Mouse (Mus musculus): ENCODE data around the gene Ptpdc1. TPM values are rescaled to one million over a fixed set of nuclear protein-coding genes. Genes with fewer than 3 reads are reported as not detected.

The Ptpdc1 gene
- total and polyA plus RNA-seq, 3 experiments = not detected

- TF ChIP-seq POLR2A (IDR thresholded peaks at IDR 0.05; ENCODE audit: low read depth, low read length) (no peak), ZMIZ1 (IDR thresholded peaks at IDR 0.05; ENCODE audit: low read depth, low read length) (no peak), SIN3A (IDR thresholded peaks at IDR 0.05; ENCODE audit: low read length) (no peak), USF1 (IDR thresholded peaks at IDR 0.05; ENCODE audit: low read depth, low read length) (no peak), MAX (IDR thresholded peaks at IDR 0.05; ENCODE audit: low read length) (no peak), ZC3H11A (IDR thresholded peaks at IDR 0.05; ENCODE audit: low read depth, low read length) (no peak), SMC3 (IDR thresholded peaks at IDR 0.05; ENCODE audit: low read depth, low read length) (no peak)
- in situ Hi-C loops (cut with MboI; ENCODE audit: low pct_ligation_motif_present, low pct_unique_long_range_greater_than_20kb, low sequenced_read_pairs) = loop anchor here (10.0 kb wide), 1 partner anchor 47 kb away; no protein-coding TSS in a partner anchor
- DNase-seq (ENCODE audit: extremely low read depth) = no peak
- Histone ChIP-seq H3K9ac (ENCODE audit: insufficient read depth, low read depth) (no peak overlapping the region), H3K27ac (ENCODE audit: insufficient read depth, low read depth) (no peak overlapping the region), H3K4me1 (ENCODE audit: control insufficient read depth in 1 of 2, insufficient read depth in 2 of 2) (no peaks in the 10 kb centered on the region), H3K36me3 (replicated peaks in 1 of 2; ENCODE audit: control insufficient read depth in 1 of 2, insufficient read depth in 1 of 2, low read length in 1 of 2) (no peaks in the 10 kb centered on the region), H3K79me2 (replicated peaks; ENCODE audit: control insufficient read depth, extremely low read depth, insufficient read depth, poor library complexity, severe bottlenecking) (no peaks in the 10 kb centered on the region), H3K27me3 (replicated peaks) (no peaks in the 10 kb centered on the region), H3K4me3 (replicated peaks in 1 of 3; ENCODE audit: low read depth in 2 of 3, low read length in 2 of 3, poor library complexity in 1 of 3) (no peak overlapping the region), H3K9me3 (replicated peaks; ENCODE audit: low read length) (no peaks in the 10 kb centered on the region), H3K4me2 (ENCODE audit: insufficient read depth, low read depth, poor library complexity, severe bottlenecking) (no peak overlapping the region)
- dilution Hi-C loops (cut with MboI; ENCODE audit: extremely low pct_ligation_motif_present, extremely low pct_unique_long_range_greater_than_20kb, low sequenced_read_pairs) = no loop called here
These were observed 6.2 kb upstream of the Ptpdc1 start for GRCm38 (mm10) chr13:48631691-48632090.

GRCm38 (mm10) chr13:48624968-48625398 is 481 bp downstream of the Ptpdc1 start:
- no peaks in the 10 kb centered on the region for H3K79me2 ChIP-seq (replicated peaks; ENCODE audit: control insufficient read depth, extremely low read depth, insufficient read depth, poor library complexity, severe bottlenecking)
- H3K4me1 ChIP-seq (ENCODE audit: control insufficient read depth in 1 of 2, insufficient read depth in 2 of 2) = no peaks in the 10 kb centered on the region
- no peak for DNase-seq (ENCODE audit: extremely low read depth)
- H3K9me3 ChIP-seq (replicated peaks; ENCODE audit: low read length) = peaks cover 6% of the 10 kb centered on the region
- no peak overlapping the region for H3K4me3 ChIP-seq (replicated peaks in 1 of 3; ENCODE audit: low read depth in 2 of 3, low read length in 2 of 3, poor library complexity in 1 of 3)
- dilution Hi-C loops (cut with MboI; ENCODE audit: extremely low pct_ligation_motif_present, extremely low pct_unique_long_range_greater_than_20kb, low sequenced_read_pairs) (no loop called here), in situ Hi-C loops (cut with MboI; ENCODE audit: low pct_ligation_motif_present, low pct_unique_long_range_greater_than_20kb, low sequenced_read_pairs) (no loop called here)
- no peak overlapping the region for H3K9ac ChIP-seq (ENCODE audit: insufficient read depth, low read depth)
- H3K27me3 ChIP-seq (replicated peaks) = no peaks in the 10 kb centered on the region
- H3K4me2 ChIP-seq (ENCODE audit: insufficient read depth, low read depth, poor library complexity, severe bottlenecking) = no peak overlapping the region
- no peak for TF ChIP-seq USF1 (IDR thresholded peaks at IDR 0.05; ENCODE audit: low read depth, low read length)
- no peak for TF ChIP-seq ZNF384 (IDR thresholded peaks at IDR 0.05; ENCODE audit: low read depth, low read length)
- no peak for TF ChIP-seq ELF1 (IDR thresholded peaks at IDR 0.05; ENCODE audit: low read depth, low read length)
- TF ChIP-seq TCF12 (IDR thresholded peaks at IDR 0.05; ENCODE audit: low read depth, low read length) = no peak
- no peak for TF ChIP-seq NRF1 (IDR thresholded peaks at IDR 0.05; ENCODE audit: low read depth, low read length)
- TF ChIP-seq ETS1 (conservative IDR thresholded peaks at IDR 0.05; ENCODE audit: low read depth, low read length) = no peak
- H3K36me3 ChIP-seq (replicated peaks in 1 of 2; ENCODE audit: control insufficient read depth in 1 of 2, insufficient read depth in 1 of 2, low read length in 1 of 2) = no peaks in the 10 kb centered on the region
- H3K27ac ChIP-seq (ENCODE audit: insufficient read depth, low read depth) = no peak overlapping the region

DNA sequence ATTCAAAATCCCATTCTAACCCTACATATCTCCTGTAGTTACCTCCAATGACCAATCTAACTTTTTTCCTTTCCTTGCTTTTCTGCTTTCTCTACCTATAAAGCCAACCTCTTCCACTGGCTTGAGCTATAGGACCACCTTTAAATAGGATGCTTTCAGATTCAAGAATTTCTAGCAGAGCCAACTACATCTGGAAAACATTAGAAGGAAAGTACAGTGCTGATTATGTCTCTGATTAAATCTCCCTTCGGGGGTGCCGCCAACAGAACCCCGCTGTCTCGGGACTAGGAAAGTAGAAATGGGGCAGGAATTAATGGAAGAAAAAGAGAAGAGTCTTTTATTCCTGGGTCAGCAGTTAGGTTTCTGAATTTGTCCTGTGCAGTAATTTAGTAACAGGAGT is 6.6 kb downstream of the Ptpdc1 start:
- Histone ChIP-seq H3K79me2 (replicated peaks; ENCODE audit: control insufficient read depth, extremely low read depth, insufficient read depth, poor library complexity, severe bottlenecking) (no peaks in the 10 kb centered on the region), H3K9ac (ENCODE audit: insufficient read depth, low read depth) (no peak overlapping the region), H3K9me3 (replicated peaks; ENCODE audit: low read length) (peaks cover 15% of the 10 kb centered on the region), H3K4me3 (replicated peaks in 1 of 3; ENCODE audit: low read depth in 2 of 3, low read length in 2 of 3, poor library complexity in 1 of 3) (no peak overlapping the region), H3K36me3 (replicated peaks in 1 of 2; ENCODE audit: control insufficient read depth in 1 of 2, insufficient read depth in 1 of 2, low read length in 1 of 2) (no peaks in the 10 kb centered on the region), H3K27me3 (replicated peaks) (no peaks in the 10 kb centered on the region), H3K4me1 (ENCODE audit: control insufficient read depth in 1 of 2, insufficient read depth in 2 of 2) (no peaks in the 10 kb centered on the region), H3K4me2 (ENCODE audit: insufficient read depth, low read depth, poor library complexity, severe bottlenecking) (no peak overlapping the region), H3K27ac (ENCODE audit: insufficient read depth, low read depth) (no peak overlapping the region)
- dilution Hi-C loops (cut with MboI; ENCODE audit: extremely low pct_ligation_motif_present, extremely low pct_unique_long_range_greater_than_20kb, low sequenced_read_pairs) (no loop called here), in situ Hi-C loops (cut with MboI; ENCODE audit: low pct_ligation_motif_present, low pct_unique_long_range_greater_than_20kb, low sequenced_read_pairs) (no loop called here)
- no peak for TF ChIP-seq KAT2A (IDR thresholded peaks at IDR 0.05; ENCODE audit: insufficient replicate concordance, low read length)
- no peak for DNase-seq (ENCODE audit: extremely low read depth)
